Mouse (Mus musculus): ENCODE measurements around the gene Ost4.

GRCm38 (mm10) chr5:30910481-30910880 lies 2.9 kb upstream of the Ost4 start:
- no peak for TF ChIP-seq JUND (IDR thresholded peaks at IDR 0.05; ENCODE audit: low read depth, low read length)
- no peak for TF ChIP-seq TCF12 (IDR thresholded peaks at IDR 0.05; ENCODE audit: low read depth, low read length)
- TF ChIP-seq NRF1 (IDR thresholded peaks at IDR 0.05; ENCODE audit: insufficient read depth, low read depth, low read length, poor library complexity, severe bottlenecking), result no peak
- TF ChIP-seq USF1 (IDR thresholded peaks at IDR 0.05; ENCODE audit: low read depth, low read length), result no peak
